Mouse (Mus musculus) liver, embryonic 14.5 days (tissue): ENCODE measurements at regions not wholly inside any gene's neighbourhood (a gene's known extent, or its start where the extent isn't known, plus 50 kb on each side); places are given as distances from the start of the nearest gene placed in this dataset.

Experiments used
- CTCF ChIP-seq: IDR thresholded peaks from 2 replicates; pipeline ENCODE4 v1.5.1; 2016; ENCODE audit warnings: antibody characterized with exemption, low read depth, control low read depth
- EP300 ChIP-seq: IDR thresholded peaks from 2 replicates; pipeline ENCODE4 v1.6.1; 2016; ENCODE audit warnings: antibody characterized with exemption, low read depth

DNA sequence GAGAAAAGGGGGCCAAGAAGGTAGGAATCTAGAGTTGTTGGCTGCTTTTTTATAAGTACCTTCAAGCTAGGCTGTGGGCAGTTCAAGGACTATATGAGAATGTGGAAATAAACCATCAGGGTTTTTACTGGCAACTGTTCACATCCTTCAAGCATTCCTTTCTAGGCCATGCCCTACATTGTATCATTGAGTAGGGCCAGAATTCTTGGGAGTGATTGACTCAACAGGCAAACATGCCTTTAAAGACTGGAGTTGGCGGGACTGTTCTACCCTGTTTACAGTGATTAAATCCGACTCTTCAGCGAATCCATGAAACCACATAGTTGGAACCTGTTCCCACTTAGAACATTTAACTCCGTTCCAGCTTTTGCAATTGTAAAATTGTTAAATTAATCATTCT is 463.8 kb downstream of the Pid1 start:
- TF ChIP-seq EP300, result no peak
- no peak for TF ChIP-seq CTCF
